Mouse (Mus musculus) forebrain, postnatal 0 days (tissue): Measurements from ENCODE around the gene Mpl. TPM values are rescaled to one million over a fixed set of nuclear protein-coding genes. Genes with fewer than 3 reads are reported as not detected.

Experiments
- ATAC-seq: fragments of 200-750 bp; cut with Nextera tagmentation; 2 replicates; pipeline ENCODE4 v1.8.0; 2017; ENCODE audit warnings: mild to moderate bottlenecking, moderate library complexity
- DNase-seq: peaks from one replicate; pipeline ENCODE4 v3.0.0-alpha.2; 2015
- H3K27ac ChIP-seq: fragments of 300-500 bp; sonication (generic); 2 replicates; pipeline ENCODE4 v1.5.1; 2014; ENCODE audit warnings: low read depth, mild to moderate bottlenecking, antibody characterized with exemption, low read length, moderate library complexity, mixed read lengths
- H3K27me3 ChIP-seq: fragments of 300-500 bp; sonication (generic); 2 replicates; pipeline ENCODE4 v1.6.1; 2014; ENCODE audit warnings: mild to moderate bottlenecking, low read length, mixed read lengths; ENCODE audit not compliant: insufficient read depth
- H3K36me3 ChIP-seq: fragments of 300-500 bp; sonication (generic); 2 replicates; pipeline ENCODE4 v1.6.1; 2014; ENCODE audit warnings: mild to moderate bottlenecking, moderate library complexity; ENCODE audit not compliant: insufficient read depth
- H3K4me1 ChIP-seq: fragments of 300-500 bp; sonication (generic); 2 replicates; pipeline ENCODE4 v1.6.1; 2014; ENCODE audit warnings: antibody characterized with exemption; ENCODE audit not compliant: insufficient read depth
- H3K4me2 ChIP-seq: fragments of 300-500 bp; sonication (generic); 2 replicates; pipeline ENCODE4 v1.6.1; 2014; ENCODE audit warnings: low read depth, mild to moderate bottlenecking, moderate library complexity
- H3K4me3 ChIP-seq: fragments of 300-500 bp; sonication (generic); 2 replicates; pipeline ENCODE4 v1.5.1; 2014; ENCODE audit warnings: low read depth, low read length, mixed read lengths
- H3K9ac ChIP-seq: fragments of 300-500 bp; sonication (generic); 2 replicates; pipeline ENCODE4 v1.6.1; 2014; ENCODE audit warnings: mild to moderate bottlenecking
- H3K9me3 ChIP-seq: fragments of 300-500 bp; sonication (generic); 2 replicates; pipeline ENCODE4 v1.6.1; 2016; ENCODE audit warnings: low read length
- CTCF ChIP-seq: sonication (generic); IDR thresholded peaks from 2 replicates; pipeline ENCODE4 v1.5.1; 2016; ENCODE audit warnings: antibody characterized with exemption, control low read depth, low read depth
- WGBS: fragments of 180-500 bp; shearing (Covaris S2); extraction: QIAGEN DNeasy Blood & Tissue Kit; methylation state at CpG from one replicate; pipeline ENCODE4 v1.1.7; 2014; 5-methylcytosine and 5-hydroxymethylcytosine counted together
- polyA plus RNA-seq: library from polyadenylated mRNA; unstranded; fragments of >200 nt; fragmentation: Nextera tagmentation; extraction: Ambion mirVana; gene quantifications from 2 replicates; pipeline ENCODE4 v1.2.1, GENCODE M21; 2015
- total RNA-seq: library from RNA; depleted of rRNA; stranded (reverse); fragments of >200 nt; gene quantifications from 2 replicates; pipeline ENCODE4 v1.2.3, GENCODE M21; 2014

The Mpl gene
- total and polyA plus RNA-seq, 2 experiments from 2014 or later: not detected

- ATAC-seq (no peak), DNase-seq (no peak)
- no peak overlapping the region for H3K9ac ChIP-seq
- no peak overlapping the region for H3K4me3 ChIP-seq
- peaks cover 72% of the 10 kb centered on the region for H3K36me3 ChIP-seq
- H3K27ac ChIP-seq: no peak overlapping the region
- H3K9me3 ChIP-seq: no peaks in the 10 kb centered on the region
- H3K4me1 ChIP-seq: 0 out of 2 replicates have a peak, but pooled peaks cover 6% of the 10 kb centered on the region
- WGBS: 92% methylated on average over 5 of the region's 5 CpGs
- H3K27me3 ChIP-seq: no peaks in the 10 kb centered on the region
- TF ChIP-seq CTCF: no peak
- no peak overlapping the region for H3K4me2 ChIP-seq
Measured at GRCm38 (mm10) chr4:118413553-118413952, 43.8 kb downstream of the Mpl start.

GRCm38 (mm10) chr4:118410871-118411270, 46.4 kb downstream of the Mpl start:
- Histone ChIP-seq H3K9ac (no peak overlapping the region), H3K4me2 (no peak overlapping the region), H3K4me3 (no peak overlapping the region), H3K4me1 (0 out of 2 replicates have a peak, but pooled peaks cover 6% of the 10 kb centered on the region), H3K27me3 (no peaks in the 10 kb centered on the region), H3K27ac (no peak overlapping the region), H3K9me3 (no peaks in the 10 kb centered on the region), H3K36me3 (peaks cover 47% of the 10 kb centered on the region)
- WGBS: 94% methylated on average over 5 of the region's 5 CpGs
- ATAC-seq (no peak), DNase-seq (no peak)
- no peak for TF ChIP-seq CTCF

GRCm38 (mm10) chr4:118409142-118409900, 48.0 kb downstream of the Mpl start, which contains the start of the genes Szt2 and Med8:
TSS of gene Szt2 (minus strand) at chr4:118409273.
TSS of gene Med8 (plus strand) at chr4:118409337.
- H3K27ac ChIP-seq: peak within 1 kb of the TSS; percentile 76
- peaks cover 37% of the 10 kb centered on the region for H3K36me3 ChIP-seq
- ATAC-seq: peak; percentile 97
- 0 out of 2 replicates have a peak, but pooled peaks cover 6% of the 10 kb centered on the region for H3K4me1 ChIP-seq
- H3K4me3 ChIP-seq: peak within 1 kb of the TSS; percentile 85
- peak; percentile 90 for DNase-seq
- H3K4me2 ChIP-seq: peak within 1 kb of the TSS; percentile 77
- TF ChIP-seq CTCF: no peak
- H3K9me3 ChIP-seq: no peaks in the 10 kb centered on the region
- no peaks in the 10 kb centered on the region for H3K27me3 ChIP-seq
- 1% methylated on average over 52 of the region's 53 CpGs for WGBS
- peak within 1 kb of the TSS; percentile 87 for H3K9ac ChIP-seq

GRCm38 (mm10) chr4:118402701-118403100, 54.6 kb downstream of the Mpl start:
- Histone ChIP-seq H3K36me3 (peaks cover 61% of the 10 kb centered on the region), H3K4me2 (no peak overlapping the region), H3K4me1 (no peaks in the 10 kb centered on the region), H3K9me3 (no peaks in the 10 kb centered on the region), H3K9ac (no peak overlapping the region), H3K27ac (no peak overlapping the region), H3K4me3 (no peak overlapping the region), H3K27me3 (no peaks in the 10 kb centered on the region)
- no peak for TF ChIP-seq CTCF
- ATAC-seq: no peak
- 94% methylated on average over 12 of the region's 12 CpGs for WGBS
- no peak for DNase-seq

GRCm38 (mm10) chr4:118401918-118402317, 55.4 kb downstream of the Mpl start:
- TF ChIP-seq CTCF: no peak
- Histone ChIP-seq H3K27ac (no peak overlapping the region), H3K9ac (no peak overlapping the region), H3K36me3 (peaks cover 69% of the 10 kb centered on the region), H3K9me3 (no peaks in the 10 kb centered on the region), H3K4me2 (no peak overlapping the region), H3K4me1 (no peaks in the 10 kb centered on the region), H3K4me3 (no peak overlapping the region), H3K27me3 (no peaks in the 10 kb centered on the region)
- 95% methylated on average over 5 of the region's 5 CpGs for WGBS
- ATAC-seq: no peak
- no peak for DNase-seq

- 95% methylated on average over 3 of the region's 3 CpGs for WGBS
Measured at GRCm38 (mm10) chr4:118401421-118401820, 55.9 kb downstream of the Mpl start.

GRCm38 (mm10) chr4:118398400-118398799, 58.9 kb downstream of the Mpl start:
- no peak for ATAC-seq
- no peak overlapping the region for H3K4me3 ChIP-seq
- no peaks in the 10 kb centered on the region for H3K4me1 ChIP-seq
- no peak overlapping the region for H3K27ac ChIP-seq
- TF ChIP-seq CTCF: no peak
- H3K36me3 ChIP-seq: peaks cover 94% of the 10 kb centered on the region
- H3K9me3 ChIP-seq: no peaks in the 10 kb centered on the region
- no peak overlapping the region for H3K9ac ChIP-seq
- WGBS: 97% methylated on average over 6 of the region's 6 CpGs
- no peak overlapping the region for H3K4me2 ChIP-seq
- H3K27me3 ChIP-seq: no peaks in the 10 kb centered on the region
- no peak for DNase-seq

More at GRCm38 (mm10) chr4:118401421-118401820, 55.9 kb downstream of the Mpl start:
- H3K4me3 ChIP-seq: no peak overlapping the region
- H3K9ac ChIP-seq: no peak overlapping the region
- no peak overlapping the region for H3K4me2 ChIP-seq
- no peak for TF ChIP-seq CTCF
- no peak for DNase-seq
- no peaks in the 10 kb centered on the region for H3K9me3 ChIP-seq
- no peak for ATAC-seq
- peaks cover 74% of the 10 kb centered on the region for H3K36me3 ChIP-seq
- no peaks in the 10 kb centered on the region for H3K27me3 ChIP-seq
- no peaks in the 10 kb centered on the region for H3K4me1 ChIP-seq
- no peak overlapping the region for H3K27ac ChIP-seq
